9 mouse cellular contexts compared by ENCODE assay signal in genomic region chr7:48788348-48788747, GRCm38 (mm10). TPM values are rescaled to one million over a fixed set of nuclear protein-coding genes. Genes with fewer than 3 reads are reported as not detected.
DNase-seq lines count a peak whose midpoint lies in the region; ATAC-seq and TF ChIP-seq lines count a peak whose summit lies in the region.
"Had no signal": no experiment of that assay in that cellular context is flagged by ENCODE, and none has a peak within 500 bp of the region (broad histone marks: within the 10 kb centered on the region; RNA-seq: fewer than 3 reads in every experiment).

No protein-coding gene starts in this region.

- TF ChIP-seq CTCF in liver, adult 2 months (IDR thresholded peaks at IDR 0.05; ENCODE audit: low read depth, low read length): no peak
- TF ChIP-seq CTCF in midbrain, postnatal 0 days (IDR thresholded peaks at IDR 0.05): no peak

- H3K9ac ChIP-seq in liver, adult 2 months (ENCODE audit: low read depth, low read length): no peak overlapping the region
- no peak overlapping the region for H3K9ac ChIP-seq in forebrain, embryonic 13.5 days
- no peak overlapping the region for H3K9ac ChIP-seq in limb, embryonic 14.5 days (ENCODE audit: low read depth, low read length, severe bottlenecking)
- no peak overlapping the region for H3K9ac ChIP-seq in midbrain, postnatal 0 days (replicated peaks; ENCODE audit: low read length, poor library complexity, severe bottlenecking)

- peak; percentile 33 for DNase-seq in liver, adult 2 months (ENCODE audit: extremely low read depth, low read depth, low spot score)
- no peak for DNase-seq in liver
- DNase-seq in limb, embryonic 14.5 days (ENCODE audit: low spot score): no peak
- DNase-seq in midbrain, postnatal 0 days (ENCODE audit: low spot score): peak; percentile 3
- no peak for DNase-seq in frontal cortex, postnatal 10 days (ENCODE audit: low spot score in 2 of 2)
- no peak for DNase-seq in yolk sac, embryonic 10.5 days (ENCODE audit: low spot score)
- DNase-seq in cerebellum, postnatal 10 days: no peak

- peaks cover 5% of the 10 kb centered on the region; the same call in 1 of the 2 replicates for H3K36me3 ChIP-seq in liver, adult 2 months (ENCODE audit: control insufficient read depth, insufficient read depth, low read length)
- no peaks in the 10 kb centered on the region for H3K36me3 ChIP-seq in forebrain, embryonic 13.5 days (ENCODE audit: poor library complexity, severe bottlenecking)
- 0 out of 2 replicates have a peak, but pooled peaks cover 5% of the 10 kb centered on the region for H3K36me3 ChIP-seq in limb, embryonic 14.5 days (ENCODE audit: control insufficient read depth, insufficient read depth, low read length)
- H3K36me3 ChIP-seq in midbrain, postnatal 0 days (ENCODE audit: insufficient read depth, low read length): no peaks in the 10 kb centered on the region

- H3K4me1 ChIP-seq in liver, adult 2 months (ENCODE audit: control insufficient read depth, insufficient read depth, low read length): peaks cover 6% of the 10 kb centered on the region; the same call in 1 of the 2 replicates
- H3K4me1 ChIP-seq in forebrain, embryonic 13.5 days: peaks cover 27% of the 10 kb centered on the region
- H3K4me1 ChIP-seq in limb, embryonic 14.5 days (ENCODE audit: control insufficient read depth, insufficient read depth, low read length): no peaks in the 10 kb centered on the region
- H3K4me1 ChIP-seq in midbrain, postnatal 0 days (ENCODE audit: insufficient read depth, low read length): peaks cover 8% of the 10 kb centered on the region; the same call in 1 of the 2 replicates

- 63% methylated on average over 3 of the region's 3 CpGs for WGBS in liver, adult 2 months
- WGBS in forebrain, embryonic 13.5 days: 69% methylated on average over 3 of the region's 3 CpGs
- WGBS in limb, embryonic 14.5 days: 65% methylated on average over 3 of the region's 3 CpGs
- 70% methylated on average over 3 of the region's 3 CpGs for WGBS in midbrain, postnatal 0 days

- H3K27me3 ChIP-seq in liver, adult 2 months (ENCODE audit: control insufficient read depth, insufficient read depth, low read length): no peaks in the 10 kb centered on the region
- H3K27me3 ChIP-seq in forebrain, embryonic 13.5 days: no peaks in the 10 kb centered on the region
- H3K27me3 ChIP-seq in limb, embryonic 14.5 days (ENCODE audit: control insufficient read depth, insufficient read depth, low read length): no peaks in the 10 kb centered on the region
- H3K27me3 ChIP-seq in midbrain, postnatal 0 days (ENCODE audit: insufficient read depth, low read length): no peaks in the 10 kb centered on the region

- H3K27ac ChIP-seq in liver, adult 2 months (replicated peaks; ENCODE audit: insufficient read depth, low read depth, low read length): peak overlapping the region; percentile 42
- no peak overlapping the region for H3K27ac ChIP-seq in forebrain, embryonic 13.5 days
- H3K27ac ChIP-seq in limb, embryonic 14.5 days (replicated peaks; ENCODE audit: low read depth, low read length): no peak overlapping the region
- H3K27ac ChIP-seq in midbrain, postnatal 0 days (ENCODE audit: low read depth, low read length): no peak overlapping the region

- no peak for TF ChIP-seq POLR2A in liver, adult 2 months (IDR thresholded peaks at IDR 0.05; ENCODE audit: extremely low read depth, insufficient read depth, low read length)
- TF ChIP-seq POLR2A in limb, embryonic 14.5 days (IDR thresholded peaks at IDR 0.05; ENCODE audit: borderline replicate concordance, extremely low read depth, insufficient read depth, insufficient read length): no peak

- no peaks in the 10 kb centered on the region for H3K9me3 ChIP-seq in forebrain, embryonic 13.5 days (replicated peaks)
- H3K9me3 ChIP-seq in limb, embryonic 14.5 days (ENCODE audit: control insufficient read depth, low read length): no peaks in the 10 kb centered on the region
- H3K9me3 ChIP-seq in midbrain, postnatal 0 days (ENCODE audit: low read length): no peaks in the 10 kb centered on the region

- H3K79me2 ChIP-seq in liver, adult 2 months (ENCODE audit: control insufficient read depth, insufficient read depth, low read length): no peaks in the 10 kb centered on the region; the same call in 1 of the 2 replicates

- ATAC-seq in forebrain, embryonic 13.5 days: peak; percentile 16; the same call in 1 of the 2 replicates
- ATAC-seq in limb, embryonic 14.5 days (ENCODE audit: low FRiP score, low read depth): 0 out of 2 replicates have a peak, but pooled peaks have one; percentile 1
- ATAC-seq in midbrain, postnatal 0 days (ENCODE audit: low FRiP score): no peak; the same call in 1 of the 2 replicates

- H3K4me2 ChIP-seq in forebrain, embryonic 13.5 days: peak overlapping the region; percentile 69
- peak overlapping the region; percentile 77 for H3K4me2 ChIP-seq in limb, embryonic 14.5 days (replicated peaks; ENCODE audit: low read depth, low read length, severe bottlenecking)
- peak overlapping the region; percentile 64 for H3K4me2 ChIP-seq in midbrain, postnatal 0 days (ENCODE audit: low read depth, low read length, poor library complexity, severe bottlenecking)

- H3K4me3 ChIP-seq in liver, adult 2 months (ENCODE audit: insufficient read depth, low read depth, low read length): no peak overlapping the region
- H3K4me3 ChIP-seq in forebrain, embryonic 13.5 days: peak overlapping the region; percentile 92
- peak overlapping the region; percentile 73 for H3K4me3 ChIP-seq in limb, embryonic 14.5 days (replicated peaks; ENCODE audit: low read length)
- H3K4me3 ChIP-seq in midbrain, postnatal 0 days (ENCODE audit: low read depth, low read length): peak overlapping the region; percentile 67

RNA-seq across cellular contexts. Expression of gene Zdhhc13, which starts 0.5 kb away (rescaled TPM):
- 6.2 and 7.7 TPM in 2 replicates for total RNA-seq in liver, adult 2 months (2014; rRNA removed)
- 2.7 and 3.0 TPM in 2 replicates for polyA plus RNA-seq in liver, adult 2 months (2012; rRNA removed)
- polyA plus RNA-seq in forebrain, embryonic 13.5 days (2015; fragmentation: Nextera tagmentation; extraction: Ambion mirVana): 38.5 and 42.3 TPM in 2 replicates
- 28.5 and 34.1 TPM in 2 replicates for polyA plus RNA-seq in limb, embryonic 14.5 days (2012; rRNA removed)
- polyA plus RNA-seq in limb, embryonic 14.5 days (2014; fragmentation: Nextera tagmentation; extraction: Ambion mirVana): 30.4 and 30.5 TPM in 2 replicates
- 37.3 and 43.0 TPM in 2 replicates for total RNA-seq in midbrain, postnatal 0 days (2014; rRNA removed)
- polyA plus RNA-seq in midbrain, postnatal 0 days (2015; fragmentation: Nextera tagmentation; extraction: Ambion mirVana): 21.2 and 24.3 TPM in 2 replicates

RNA-seq across cellular contexts. Expression of gene Csrp3, which starts 59.5 kb away (rescaled TPM):
- total RNA-seq in liver, adult 2 months (2014; rRNA removed): 16.8 and 44.6 TPM in 2 replicates
- polyA plus RNA-seq in liver, adult 2 months (2012; rRNA removed): 10.9 and 11.4 TPM in 2 replicates
- 0.77 TPM in 1 of 2 replicates, not detected in the other for polyA plus RNA-seq in forebrain, embryonic 13.5 days (2015; fragmentation: Nextera tagmentation; extraction: Ambion mirVana)
- polyA plus RNA-seq in limb, embryonic 14.5 days (2012; rRNA removed): 11.6 and 18.2 TPM in 2 replicates
- polyA plus RNA-seq in limb, embryonic 14.5 days (2014; fragmentation: Nextera tagmentation; extraction: Ambion mirVana): 45.7 and 71.9 TPM in 2 replicates
- total RNA-seq in midbrain, postnatal 0 days (2014; rRNA removed): 0.42 TPM in 1 of 2 replicates, not detected in the other
- 0.20 and 0.23 TPM in 2 replicates for polyA plus RNA-seq in midbrain, postnatal 0 days (2015; fragmentation: Nextera tagmentation; extraction: Ambion mirVana)
- polyA plus RNA-seq: brain, embryonic 14.5 days had no signal

Comparison
In these comparisons a context has a peak if more than half of its experiments do, and no peak if none do; other contexts are left out.
1. DNase-seq: peak in liver, adult 2 months (single experiment) and midbrain, postnatal 0 days (single experiment); none in liver (single experiment), limb, embryonic 14.5 days (single experiment), frontal cortex, postnatal 10 days (0 of 2), yolk sac, embryonic 10.5 days (single experiment) and cerebellum, postnatal 10 days (0 of 2).
2. Peak in every context shown above with its lines, with median percentiles within 50 percentile points of each other: H3K4me2 ChIP-seq.